Mouse (Mus musculus) urinary bladder, postnatal 10 days (tissue): ENCODE measurements around the gene Sik1.
"Not testable (repeated sequence)": the region's sequence is repeated elsewhere in the genome, so short reads cannot be mapped to it uniquely, and the experiment has no call there.

Source experiments
- DNase-seq: peaks from one replicate; pipeline ENCODE4 v3.0.0; 2022; ENCODE audit warnings: low spot score

Gene Sik1

DNA sequence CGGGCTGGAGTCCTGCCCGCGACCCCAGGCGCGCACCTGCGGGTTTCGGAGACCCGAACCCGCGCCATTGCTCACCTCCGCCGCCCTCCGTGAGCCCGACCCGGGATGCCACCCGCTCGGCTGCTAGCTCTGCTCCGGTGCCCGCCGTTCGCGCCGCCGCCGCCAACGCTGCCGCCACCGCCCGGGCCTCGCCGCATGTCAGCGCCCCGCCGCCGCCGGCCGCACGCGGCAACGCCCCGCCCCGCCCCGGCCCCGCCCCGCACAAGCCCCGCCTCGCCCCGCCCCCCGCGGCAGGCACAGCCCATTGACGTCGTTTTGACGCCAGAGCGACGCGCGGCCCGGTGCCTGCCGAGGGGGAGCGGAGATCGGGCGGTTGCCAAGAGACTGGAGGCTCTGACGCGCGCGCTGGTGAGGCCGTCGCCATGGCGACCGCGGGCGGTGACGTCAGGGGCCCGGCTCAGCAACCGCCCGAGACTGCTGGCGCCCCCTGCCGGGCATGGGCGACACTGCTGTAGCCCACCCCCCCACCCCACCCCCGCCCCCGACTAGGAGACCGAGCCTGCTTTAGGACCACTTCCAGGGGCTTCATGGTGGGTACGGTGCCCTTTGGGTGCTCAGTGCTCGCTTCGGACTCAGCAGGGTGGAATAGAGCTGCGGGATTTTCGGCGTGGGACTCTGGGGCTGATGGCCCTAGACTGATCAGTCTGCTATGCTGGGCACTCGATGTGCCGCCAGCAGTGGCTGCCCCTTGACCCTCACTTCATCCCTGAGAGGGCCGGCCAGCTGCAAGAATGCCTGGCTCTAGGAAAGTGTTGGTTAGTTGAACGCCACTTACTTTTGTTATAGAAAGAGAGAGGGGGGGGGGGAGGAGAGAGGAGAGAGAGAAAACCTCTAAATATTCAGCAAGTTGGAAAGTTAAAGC lies at the start of gene Sik1:
Gene Sik1, minus strand, starts transcription at position 208 of the 922 bp plus-strand sequence.
- DNase-seq, result peak; percentile 98

DNA sequence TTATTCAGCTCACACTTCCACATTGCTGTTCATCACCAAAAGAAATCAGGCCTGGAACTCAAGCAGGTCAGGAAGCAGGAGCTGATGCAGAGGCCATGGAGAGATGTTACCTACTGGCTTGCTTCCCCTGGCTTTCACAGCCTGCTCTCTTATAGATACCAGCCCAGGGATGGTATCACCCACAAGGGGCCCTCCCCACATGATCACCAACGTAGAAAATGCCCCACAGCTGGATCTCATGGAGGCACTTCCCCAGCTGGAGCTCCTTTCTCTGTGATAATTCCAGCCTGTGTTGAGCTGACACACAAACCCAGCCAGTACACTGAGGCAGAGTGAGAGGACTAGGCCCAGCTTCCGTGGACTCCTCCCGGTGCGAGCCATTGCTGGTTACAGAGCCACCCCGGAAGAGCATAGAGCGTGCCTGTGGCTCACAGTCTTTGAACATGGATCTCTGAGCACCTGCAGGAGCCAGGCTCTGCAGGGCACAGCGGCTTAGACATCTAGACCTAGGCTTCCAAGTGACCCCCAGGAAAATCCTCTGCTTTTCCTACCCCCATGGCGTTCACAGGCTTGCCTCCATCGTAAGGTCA lies 49.7 kb upstream of the Sik1 start:
- DNase-seq, result peak; percentile 5

DNA sequence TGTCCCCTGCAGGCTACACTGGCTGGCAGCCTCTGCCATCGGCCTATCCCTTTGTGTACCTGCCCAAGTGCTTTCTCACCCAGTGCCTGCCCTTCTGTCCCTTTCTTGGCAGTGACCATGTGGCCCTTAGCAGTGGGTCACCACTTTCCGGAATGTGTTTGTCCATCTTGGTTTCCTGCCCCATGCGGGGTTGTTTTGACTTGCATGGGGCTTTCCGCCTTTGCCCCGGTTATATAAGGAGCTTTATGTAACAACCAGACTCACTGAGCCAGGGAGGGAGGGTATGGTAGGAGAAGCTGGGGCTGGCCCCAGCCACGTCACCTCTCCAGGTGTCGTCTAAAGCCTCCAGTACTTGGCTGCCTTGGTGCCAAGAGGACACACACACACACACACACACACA lies 48.4 kb upstream of the Sik1 start:
- peak; percentile 6 for DNase-seq

DNA sequence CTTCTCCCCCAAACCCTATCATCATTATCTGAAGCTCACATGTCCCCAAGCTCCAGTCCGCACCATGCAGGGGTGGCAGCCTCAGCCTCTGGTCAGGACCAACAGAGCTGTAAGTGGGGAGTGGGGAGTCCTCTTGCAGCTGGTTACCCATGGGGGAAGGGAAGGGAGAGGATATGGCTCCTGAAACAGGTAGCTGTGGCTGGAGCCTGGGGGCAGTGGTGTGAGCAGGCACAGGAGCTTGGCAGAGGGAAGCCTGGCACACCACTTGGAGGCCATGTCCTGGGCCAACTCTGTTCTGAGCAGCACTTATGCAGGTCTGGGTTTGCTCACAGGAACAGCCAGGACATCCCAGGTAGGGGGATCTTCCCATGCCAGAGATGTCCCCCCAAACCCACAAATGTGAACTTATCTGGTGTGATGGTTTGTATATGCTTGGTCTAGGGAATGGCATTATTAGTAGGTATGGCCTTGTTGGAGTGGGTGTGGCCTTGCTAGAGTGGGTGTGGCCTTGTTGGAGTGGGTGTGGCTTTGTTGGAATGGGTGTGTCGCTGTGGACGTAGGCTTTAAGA lies 47.1 kb upstream of the Sik1 start:
- DNase-seq, result peak; percentile 8

DNA sequence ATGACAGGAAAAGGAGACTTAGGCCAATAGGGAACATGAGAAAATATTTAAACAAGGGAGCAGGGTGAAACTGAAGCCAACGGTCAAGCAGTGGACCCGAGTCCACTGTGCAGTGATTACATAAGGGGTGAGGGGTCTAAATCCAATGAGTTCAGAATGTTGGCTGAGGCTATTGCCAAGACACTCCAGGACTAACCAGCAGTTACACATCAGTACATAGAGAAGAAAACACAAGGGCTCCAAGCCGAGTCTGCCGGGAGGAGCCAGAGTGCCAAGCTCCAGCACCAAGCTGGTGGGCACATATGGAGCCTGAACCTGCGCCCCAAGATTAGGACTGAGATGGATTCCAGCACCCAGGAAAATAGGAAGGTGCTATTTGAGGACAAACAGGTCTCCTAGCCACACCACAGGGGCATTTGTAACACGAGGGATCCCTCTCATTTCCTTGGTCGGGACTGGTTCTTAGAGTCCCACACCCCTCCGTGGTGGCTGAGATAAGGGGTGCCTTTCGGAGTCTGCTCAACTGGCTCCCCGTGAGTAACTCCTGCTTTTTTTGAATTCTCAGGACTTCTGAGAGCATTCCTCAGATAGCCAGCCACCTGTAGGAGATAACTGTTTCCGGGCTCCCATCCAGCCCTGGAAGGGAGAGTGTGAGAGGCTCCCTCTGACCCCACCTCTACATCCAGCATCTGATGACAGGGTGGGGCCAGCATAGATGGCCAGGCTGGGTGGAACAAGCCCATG lies 46.0 kb upstream of the Sik1 start:
- peak; percentile 8 for DNase-seq

DNA sequence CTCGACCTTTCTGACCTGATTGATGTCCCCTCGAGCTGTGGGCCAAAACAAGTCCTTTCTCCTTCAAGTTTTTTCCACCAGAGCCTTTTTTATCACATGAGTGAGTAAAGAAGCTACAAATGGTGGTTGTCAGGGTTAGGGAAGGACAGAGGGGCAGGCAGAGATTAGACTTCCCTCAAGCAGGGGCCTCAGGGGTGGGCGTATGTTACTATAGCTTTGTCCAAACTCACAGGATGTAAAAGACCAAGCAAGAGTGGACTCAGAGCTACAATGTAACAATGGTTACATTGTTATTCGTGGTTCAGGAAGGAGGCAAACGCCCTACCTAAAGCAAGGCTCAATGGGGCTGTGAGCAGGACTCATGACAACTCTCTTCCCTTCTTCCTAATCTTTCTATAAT lies 43.3 kb upstream of the Sik1 start:
- DNase-seq, result no peak

DNA sequence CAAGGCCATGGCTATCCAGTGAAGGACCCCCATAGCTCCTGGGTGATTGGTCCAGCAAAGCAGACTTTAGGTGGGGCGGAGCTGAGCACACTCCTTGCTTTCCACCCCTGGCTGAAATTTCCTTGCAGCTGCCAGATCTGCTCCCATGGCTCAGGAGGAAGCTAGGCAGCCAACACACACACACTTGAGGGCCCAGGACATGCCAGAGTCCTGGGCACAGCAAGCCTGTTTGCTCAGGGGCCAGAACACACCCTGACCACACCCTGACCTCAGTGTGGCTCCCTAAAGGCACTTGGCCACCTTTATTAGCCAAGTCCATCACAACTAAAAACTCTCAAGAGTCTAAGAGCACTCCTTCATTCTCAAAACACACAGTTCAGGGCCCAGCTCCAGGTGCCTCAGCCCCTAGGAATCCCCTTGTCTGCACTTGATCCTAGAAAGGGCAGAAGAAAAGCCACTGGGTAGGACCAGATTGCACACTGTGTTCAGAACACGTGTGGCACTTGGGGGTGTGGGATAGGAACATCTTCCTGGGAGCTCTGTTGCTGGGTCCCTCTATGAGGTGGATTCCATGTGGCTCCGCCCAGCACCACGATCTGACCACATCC lies 41.7 kb upstream of the Sik1 start:
- DNase-seq, result no peak

DNA sequence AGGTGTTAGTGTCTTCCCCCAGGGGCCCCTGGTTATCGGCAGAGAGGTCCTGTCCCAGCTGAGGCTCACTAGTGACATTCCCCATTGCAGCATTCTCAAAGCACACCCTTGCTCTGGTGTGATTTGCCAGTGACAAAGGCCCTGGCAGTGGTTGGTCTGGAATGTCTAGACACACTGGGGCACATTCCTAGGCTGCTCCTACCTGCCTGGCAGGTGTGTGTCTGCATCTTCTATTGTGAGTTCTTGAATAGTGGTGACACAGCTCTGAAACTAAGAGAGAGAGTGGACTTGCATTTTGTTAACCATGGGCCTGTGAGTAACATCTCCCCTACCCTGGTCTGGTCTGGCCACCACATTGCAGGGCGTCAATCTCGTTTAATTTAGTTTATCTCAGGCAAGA lies 41.1 kb upstream of the Sik1 start:
- DNase-seq, result no peak

DNA sequence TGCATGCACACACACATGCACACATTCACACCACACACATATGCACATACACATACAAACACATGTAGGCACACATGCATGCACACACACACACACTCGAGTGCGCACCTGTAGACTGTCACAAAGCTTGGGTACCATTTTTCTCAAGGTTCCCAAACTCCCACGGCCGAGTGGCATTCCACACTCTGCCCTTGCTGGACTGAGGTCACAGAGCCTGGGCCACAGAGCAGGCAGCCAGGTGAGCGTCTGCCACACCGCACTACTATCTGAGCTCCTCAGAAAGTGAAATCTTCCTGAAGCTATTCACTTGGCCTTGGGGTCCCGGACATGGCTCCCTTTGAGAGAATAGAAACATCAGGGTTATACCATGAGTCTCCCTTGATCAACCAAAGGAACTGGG lies 40.7 kb upstream of the Sik1 start:
- no peak for DNase-seq

DNA sequence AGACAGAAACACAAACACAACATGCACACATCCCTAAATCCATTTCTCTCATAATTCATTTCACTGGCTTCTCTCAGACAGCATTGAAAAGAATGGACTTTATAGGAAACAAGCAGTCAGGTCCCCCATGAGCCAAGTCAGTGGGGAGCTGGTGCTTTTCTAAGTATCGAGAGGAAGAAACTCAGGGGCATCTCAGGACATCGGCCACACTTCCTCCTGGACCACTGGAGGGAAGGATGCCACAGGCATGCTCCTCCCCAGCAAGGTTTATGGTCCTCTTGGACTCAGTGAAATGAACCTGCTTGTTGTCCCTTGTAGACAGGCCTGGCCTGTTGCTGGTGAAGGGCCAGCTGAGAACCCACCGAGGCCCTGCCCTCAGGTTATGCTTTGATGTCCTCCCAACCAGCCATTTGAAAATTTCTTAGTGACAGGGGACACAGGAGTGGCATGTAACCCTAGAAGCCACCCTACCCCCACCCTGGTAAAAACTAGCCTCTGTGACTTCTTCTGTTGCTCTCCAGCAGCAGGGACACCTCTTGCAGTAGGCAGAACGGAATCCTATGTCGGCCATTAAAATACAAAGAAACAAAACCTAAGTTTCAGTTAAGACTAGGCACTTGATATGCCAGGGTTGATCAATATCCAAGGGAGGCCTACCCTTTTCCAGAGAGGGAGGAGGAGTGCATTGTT lies 37.9 kb upstream of the Sik1 start:
- peak; percentile 4 for DNase-seq

DNA sequence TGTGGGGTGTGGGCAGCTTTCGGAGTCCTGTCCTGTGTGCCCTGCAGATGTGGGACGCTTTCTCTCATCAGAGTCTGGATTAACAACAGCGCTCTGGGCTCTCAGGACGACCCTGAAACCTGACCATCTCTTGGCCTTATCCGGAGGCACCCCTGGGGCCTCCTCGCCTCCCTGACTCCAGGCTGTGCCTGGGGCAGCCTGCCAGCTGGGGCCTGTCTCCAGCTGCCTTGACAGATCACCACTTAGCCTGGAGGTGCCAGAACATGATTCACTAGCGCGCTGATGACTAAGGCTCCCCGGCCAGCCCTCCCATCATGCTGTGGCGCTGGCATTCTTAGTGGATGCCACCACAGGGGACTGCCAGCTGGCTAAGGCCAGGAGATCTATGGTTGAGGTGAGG lies 37.1 kb upstream of the Sik1 start:
- DNase-seq, result peak; percentile 60

DNA sequence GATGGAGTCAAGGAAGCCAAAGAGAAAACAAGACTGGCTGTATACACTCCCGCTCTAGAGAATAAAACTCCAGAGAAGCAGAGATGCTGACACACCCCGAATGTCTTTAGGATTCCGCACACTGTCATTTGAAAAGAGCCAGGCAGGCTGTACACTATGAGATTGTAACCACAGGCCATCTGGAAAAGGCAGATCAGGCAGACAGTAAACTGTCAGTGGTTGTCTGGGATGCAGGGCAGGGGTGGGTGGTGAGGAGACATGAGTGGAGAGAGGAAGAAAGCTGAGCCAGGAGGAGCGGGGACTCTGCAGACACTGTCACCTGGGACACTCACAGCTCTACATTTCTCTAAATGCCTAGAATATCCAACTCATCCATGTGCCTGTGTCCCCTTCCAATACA lies 36.3 kb upstream of the Sik1 start:
- peak; percentile 5 for DNase-seq

DNA sequence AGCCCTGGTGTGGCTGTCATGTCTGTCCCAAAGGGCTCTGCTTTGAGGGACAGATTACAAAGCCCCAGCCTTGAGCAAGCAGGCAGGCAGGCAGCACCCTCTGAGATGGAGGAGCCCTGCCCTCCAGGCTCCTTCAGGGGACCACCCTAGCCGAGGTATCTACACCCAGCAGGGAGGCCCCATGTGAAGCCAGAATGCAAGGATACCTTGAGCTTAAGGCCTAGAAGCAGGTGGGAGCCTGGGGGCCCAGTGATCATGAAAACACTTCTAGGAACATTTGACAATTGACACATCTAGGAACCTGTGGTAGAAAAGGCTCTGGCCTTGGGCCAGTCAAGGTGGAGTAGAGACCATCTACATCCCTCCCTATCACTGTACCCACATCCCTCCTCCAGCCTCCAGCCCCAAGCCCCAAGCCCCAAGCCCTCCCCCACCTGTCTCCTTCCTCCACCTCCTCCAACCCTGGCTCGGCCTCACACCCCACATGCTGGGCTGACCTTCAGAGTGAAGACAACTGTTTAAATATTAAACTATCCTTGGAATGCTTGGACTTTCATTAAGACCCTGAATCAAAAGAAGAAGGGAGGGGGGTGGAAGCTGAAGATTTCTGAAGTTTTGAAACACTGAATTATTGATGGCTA lies 34.8 kb upstream of the Sik1 start:
- peak; percentile 7 for DNase-seq

DNA sequence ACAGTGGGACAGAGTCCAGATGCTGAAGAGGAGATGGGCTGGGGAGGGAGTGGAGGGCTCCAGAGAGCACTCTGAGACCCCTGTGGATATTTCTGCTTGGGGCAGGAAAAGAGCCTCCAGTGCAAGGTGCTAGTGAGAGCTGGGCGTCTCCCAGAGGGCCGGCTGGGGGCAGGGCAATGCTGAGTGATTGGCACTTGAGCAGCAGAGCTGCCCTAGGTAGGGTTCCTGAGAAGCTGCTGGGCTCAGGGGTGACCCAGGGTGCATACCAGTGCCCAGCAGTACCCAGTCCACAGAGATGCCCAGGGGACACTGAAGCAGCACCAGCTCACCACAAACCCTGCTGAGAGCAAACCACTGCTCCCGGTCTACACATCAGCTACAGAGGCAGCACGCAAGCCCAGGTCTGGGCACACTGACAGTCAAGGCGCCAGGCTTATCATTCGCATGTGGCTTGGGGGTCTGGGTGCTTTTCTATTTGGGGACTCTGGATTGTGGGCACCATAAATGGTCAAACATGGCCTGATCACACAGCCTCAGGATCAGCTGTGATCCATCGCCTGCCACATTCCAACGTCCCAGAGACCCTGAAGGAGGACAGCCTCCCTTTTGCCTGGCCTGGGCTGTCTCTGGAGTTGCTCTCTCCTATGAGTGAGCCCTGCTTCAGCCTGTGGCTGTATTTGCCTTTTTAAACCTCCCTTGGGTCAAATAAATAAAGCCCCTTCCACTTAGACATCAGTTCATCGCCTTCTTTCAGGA lies 34.0 kb upstream of the Sik1 start:
- peak; percentile 9 for DNase-seq

DNA sequence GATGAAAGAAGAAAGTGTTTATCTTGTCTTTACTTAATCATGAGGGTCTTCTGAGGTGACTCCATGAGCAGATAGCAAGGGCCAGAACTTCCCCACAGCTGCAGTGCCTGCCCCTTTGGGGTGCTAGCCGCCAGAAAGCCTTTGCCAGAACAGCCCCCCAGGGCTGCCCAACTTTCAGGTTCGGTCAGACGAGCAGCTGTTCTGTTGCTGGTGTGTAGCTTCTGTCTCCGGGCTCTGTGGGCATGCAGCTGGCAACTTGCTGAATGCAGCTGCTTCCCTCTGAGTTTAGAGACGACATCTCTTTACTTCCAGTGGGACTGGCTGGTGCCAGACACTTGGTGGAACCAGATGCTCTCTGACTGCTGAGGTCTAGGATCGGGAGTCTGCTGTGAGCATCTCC lies 32.9 kb upstream of the Sik1 start:
- DNase-seq, result no peak

DNA sequence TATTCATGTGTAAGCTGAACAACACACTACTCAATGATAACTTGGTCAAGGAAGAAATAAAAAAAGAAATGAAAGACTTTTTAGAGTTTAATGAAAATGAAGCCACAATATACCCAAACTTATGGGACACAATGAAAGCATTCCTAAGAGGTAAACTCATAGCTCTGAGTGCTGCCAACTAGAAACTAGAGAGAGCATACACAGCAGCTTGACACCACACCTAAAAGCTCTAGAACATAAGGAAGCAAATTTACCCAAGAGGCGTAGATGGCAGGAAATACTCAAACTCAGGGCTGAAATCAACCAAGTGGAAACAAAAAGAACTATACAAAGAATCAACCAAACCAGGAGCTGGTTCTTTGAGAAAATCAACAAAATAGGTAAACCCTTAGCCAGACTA lies 29.1 kb upstream of the Sik1 start:
- DNase-seq, result not testable (repeated sequence)

DNA sequence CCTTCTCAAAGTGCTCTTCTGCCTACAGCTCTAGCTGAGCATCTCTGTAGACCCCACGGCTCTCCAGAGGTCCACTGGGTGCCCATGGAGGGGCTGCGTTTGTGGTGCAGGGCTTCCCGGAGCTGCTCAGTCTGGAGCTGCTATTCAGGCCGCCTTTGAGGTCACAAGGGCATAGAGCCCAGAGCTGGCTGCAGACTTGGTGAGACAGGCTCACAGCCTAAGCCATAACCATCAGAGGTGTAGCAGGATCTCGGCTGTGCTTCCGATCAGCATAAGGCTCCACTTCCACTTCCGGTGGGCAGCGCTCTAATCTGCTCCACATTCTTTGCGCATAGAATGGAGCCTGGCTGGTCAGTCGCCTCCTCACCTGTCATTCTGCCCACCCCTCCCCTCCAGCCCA lies 23.8 kb upstream of the Sik1 start:
- DNase-seq, result peak; percentile 8

DNA sequence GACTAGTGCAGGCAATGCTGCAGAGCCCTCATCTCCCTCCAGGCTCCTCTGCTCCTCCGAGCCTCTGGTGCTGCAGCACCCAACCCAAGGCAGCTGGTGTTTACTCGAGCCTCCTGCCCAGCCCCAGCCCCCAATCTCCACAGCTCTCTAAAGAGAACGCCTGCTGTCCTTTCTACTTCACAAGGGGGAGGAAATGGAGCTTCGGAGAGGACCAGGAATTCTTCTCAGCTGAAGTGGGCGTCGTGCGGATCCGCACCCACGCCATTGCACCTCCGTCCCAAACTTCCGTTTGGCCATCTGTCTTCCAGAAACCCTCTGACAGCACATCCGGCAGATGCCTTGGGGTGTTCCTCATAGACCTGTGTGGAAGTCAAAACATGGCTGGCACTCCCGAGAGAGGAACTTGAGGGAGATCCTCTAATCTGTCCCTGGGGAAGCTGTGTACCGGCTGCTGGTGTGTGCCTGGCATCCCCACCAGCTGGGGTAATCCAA lies 22.1 kb upstream of the Sik1 start:
- peak; percentile 7 for DNase-seq

DNA sequence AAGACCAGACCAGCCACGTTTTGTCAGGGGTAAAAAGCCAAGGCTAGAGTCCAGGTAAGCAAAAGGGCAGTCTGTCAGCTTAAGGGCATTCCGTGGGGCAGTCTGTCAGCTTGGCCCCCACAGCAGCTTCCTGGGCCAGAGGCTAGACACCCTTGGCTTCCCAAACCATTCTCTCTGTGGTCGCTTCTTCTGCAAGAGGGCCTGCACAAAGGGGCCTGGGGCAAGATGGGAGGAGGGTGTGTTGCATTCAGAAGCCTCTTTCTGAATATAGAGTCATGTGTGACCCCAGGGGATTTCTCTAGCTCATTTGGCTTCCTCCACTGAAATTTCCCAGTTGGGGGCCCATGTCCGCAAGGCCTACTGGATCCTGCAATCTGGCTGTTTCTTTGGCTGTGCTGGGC lies 21.6 kb upstream of the Sik1 start:
- peak; percentile 5 for DNase-seq

DNA sequence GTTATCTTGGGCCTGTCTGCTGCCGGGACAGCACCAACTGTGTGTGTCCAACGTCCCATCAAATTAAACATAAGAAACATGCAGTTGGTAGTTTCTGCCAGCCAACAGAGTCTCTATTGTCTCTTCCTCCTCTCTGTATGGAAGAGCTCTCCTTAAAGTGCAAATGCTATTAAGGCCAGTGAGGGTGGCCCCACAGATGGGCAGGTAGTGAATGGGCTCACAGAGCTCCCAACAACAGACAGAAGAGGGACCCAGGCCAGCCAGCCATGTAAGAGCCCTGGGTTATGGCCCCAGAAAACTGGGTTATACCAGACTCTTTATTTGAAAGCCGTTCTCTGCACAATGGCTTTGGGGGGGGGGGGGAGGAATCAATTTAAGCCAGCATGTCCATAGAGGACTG lies 21.2 kb upstream of the Sik1 start:
- DNase-seq, result peak; percentile 3
